Mouse (Mus musculus) liver, adult 2 months (tissue): Measurements from ENCODE around the gene Tmem236.

Experiments
- CTCF ChIP-seq: fragments of 200-500 bp; IDR thresholded peaks from 2 replicates; pipeline ENCODE4 v1.5.1; 2011; ENCODE audit warnings: low read depth, low read length, control low read depth
- POLR2A ChIP-seq: fragments of 200-500 bp; IDR thresholded peaks from 2 replicates; pipeline ENCODE4 v1.6.1; 2011; ENCODE audit warnings: low read length, control low read depth; ENCODE audit not compliant: insufficient read depth; ENCODE audit errors: extremely low read depth

DNA sequence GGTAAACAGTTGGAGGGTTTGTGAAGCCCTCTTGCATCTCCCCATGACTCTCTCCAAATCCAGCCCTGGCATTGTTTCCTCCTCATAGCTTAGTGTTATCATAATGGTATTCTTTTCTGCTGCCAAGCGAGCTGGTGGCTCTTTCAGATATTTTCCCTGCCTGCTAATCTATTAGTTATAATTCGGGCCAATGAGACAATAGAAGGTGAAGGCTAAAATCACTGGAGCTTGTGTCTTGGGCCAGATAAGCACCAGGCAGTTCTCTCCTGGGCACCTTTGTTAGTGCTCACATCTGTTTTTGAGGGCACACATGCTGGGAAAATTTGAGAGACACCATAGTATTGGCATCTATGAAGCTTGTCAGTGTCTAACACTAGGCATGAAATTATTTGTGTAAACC is 9.3 kb upstream of the Tmem236 start:
- TF ChIP-seq CTCF (no peak), POLR2A (no peak)
